Mouse (Mus musculus) neural tube, embryonic 13.5 days (tissue): ENCODE measurements at regions not wholly inside any gene's neighbourhood (a gene's known extent, or its start where the extent isn't known, plus 50 kb on each side); places are given as distances from the start of the nearest gene placed in this dataset.

Source experiments
- ATAC-seq: fragments of 200-750 bp; cut with Nextera tagmentation; 2 replicates; pipeline ENCODE4 v1.8.0; 2017; ENCODE audit warnings: low read depth, mild to moderate bottlenecking, moderate TSS enrichment, moderate library complexity
- H3K27ac ChIP-seq: fragments of 300-500 bp; sonication (generic); replicated peaks from 2 replicates; pipeline ENCODE4 v1.5.1; 2015; ENCODE audit warnings: moderate library complexity, mild to moderate bottlenecking, inconsistent platforms
- H3K27me3 ChIP-seq: fragments of 300-500 bp; sonication (generic); 2 replicates; pipeline ENCODE4 v1.6.1; 2015; ENCODE audit warnings: mild to moderate bottlenecking, inconsistent platforms
- H3K36me3 ChIP-seq: fragments of 300-500 bp; sonication (generic); 2 replicates; pipeline ENCODE4 v1.6.1; 2015; ENCODE audit warnings: mild to moderate bottlenecking, inconsistent platforms
- H3K4me1 ChIP-seq: fragments of 300-500 bp; sonication (generic); replicated peaks from 2 replicates; pipeline ENCODE4 v1.6.1; 2015; ENCODE audit warnings: inconsistent platforms
- H3K4me2 ChIP-seq: fragments of 300-500 bp; sonication (generic); 2 replicates; pipeline ENCODE4 v1.6.1; 2015; ENCODE audit warnings: inconsistent platforms, mild to moderate bottlenecking, moderate library complexity
- H3K4me3 ChIP-seq: fragments of 300-500 bp; sonication (generic); 2 replicates; pipeline ENCODE4 v1.5.1; 2015; ENCODE audit warnings: mild to moderate bottlenecking, inconsistent platforms
- H3K9ac ChIP-seq: fragments of 300-500 bp; sonication (generic); 2 replicates; pipeline ENCODE4 v1.6.1; 2015; ENCODE audit warnings: moderate library complexity, mild to moderate bottlenecking, inconsistent platforms
- H3K9me3 ChIP-seq: fragments of 300-500 bp; sonication (generic); 2 replicates; pipeline ENCODE4 v1.6.1; 2016; ENCODE audit warnings: inconsistent platforms
- WGBS: fragments of 180-500 bp; shearing (Covaris S2); methylation state at CpG from one replicate; pipeline ENCODE4 v1.1.7; 2015; 5-methylcytosine and 5-hydroxymethylcytosine counted together

- Histone ChIP-seq H3K27ac (no peak overlapping the region), H3K9me3 (no peaks in the 10 kb centered on the region), H3K9ac (no peak overlapping the region), H3K27me3 (no peaks in the 10 kb centered on the region), H3K4me3 (no peak overlapping the region), H3K4me1 (no peaks in the 10 kb centered on the region), H3K4me2 (no peak overlapping the region), H3K36me3 (no peaks in the 10 kb centered on the region)
- WGBS: 88% methylated on average over 1 of the region's 1 CpGs
- no peak for ATAC-seq
Observed at GRCm38 (mm10) chr4:67899109-67899508, 1055.1 kb downstream of the Brinp1 start.

- WGBS: 89% methylated on average over 1 of the region's 1 CpGs
- ATAC-seq: no peak
- H3K27me3 ChIP-seq: no peaks in the 10 kb centered on the region
- H3K4me3 ChIP-seq: no peak overlapping the region
- H3K9me3 ChIP-seq: no peaks in the 10 kb centered on the region
- no peak overlapping the region for H3K9ac ChIP-seq
- no peak overlapping the region for H3K4me2 ChIP-seq
- no peaks in the 10 kb centered on the region for H3K36me3 ChIP-seq
- no peak overlapping the region for H3K27ac ChIP-seq
- no peaks in the 10 kb centered on the region for H3K4me1 ChIP-seq
Observed at GRCm38 (mm10) chr4:67891946-67892575, 1062.1 kb downstream of the Brinp1 start.

GRCm38 (mm10) chr4:67887954-67888353 lies 1060.6 kb downstream of the Tlr4 start:
- no peaks in the 10 kb centered on the region for H3K9me3 ChIP-seq
- no peak overlapping the region for H3K4me3 ChIP-seq
- no peaks in the 10 kb centered on the region for H3K36me3 ChIP-seq
- no peaks in the 10 kb centered on the region for H3K27me3 ChIP-seq
- H3K4me2 ChIP-seq: no peak overlapping the region
- H3K27ac ChIP-seq: no peak overlapping the region
- H3K4me1 ChIP-seq: no peaks in the 10 kb centered on the region
- no peak overlapping the region for H3K9ac ChIP-seq
- ATAC-seq: no peak

- Histone ChIP-seq H3K36me3 (no peaks in the 10 kb centered on the region), H3K9ac (no peak overlapping the region), H3K27ac (no peak overlapping the region), H3K4me1 (no peaks in the 10 kb centered on the region), H3K4me3 (no peak overlapping the region), H3K4me2 (no peak overlapping the region), H3K9me3 (no peaks in the 10 kb centered on the region), H3K27me3 (no peaks in the 10 kb centered on the region)
- ATAC-seq: no peak
Observed at GRCm38 (mm10) chr4:67885204-67885603, 1057.8 kb downstream of the Tlr4 start.

GRCm38 (mm10) chr4:67862218-67862617 lies 1034.8 kb downstream of the Tlr4 start:
- Histone ChIP-seq H3K4me2 (no peak overlapping the region), H3K27me3 (no peaks in the 10 kb centered on the region), H3K4me3 (no peak overlapping the region), H3K4me1 (no peaks in the 10 kb centered on the region), H3K9me3 (no peaks in the 10 kb centered on the region), H3K36me3 (no peaks in the 10 kb centered on the region), H3K27ac (no peak overlapping the region), H3K9ac (no peak overlapping the region)
- ATAC-seq: peak; percentile 40; the same call in 1 of the 2 replicates
- WGBS: 54% methylated on average over 2 of the region's 2 CpGs

GRCm38 (mm10) chr4:67861801-67862200 lies 1034.4 kb downstream of the Tlr4 start:
- no peak overlapping the region for H3K27ac ChIP-seq
- H3K4me1 ChIP-seq: no peaks in the 10 kb centered on the region
- no peaks in the 10 kb centered on the region for H3K9me3 ChIP-seq
- no peak overlapping the region for H3K4me2 ChIP-seq
- no peak for ATAC-seq
- H3K27me3 ChIP-seq: no peaks in the 10 kb centered on the region
- H3K4me3 ChIP-seq: no peak overlapping the region
- no peak overlapping the region for H3K9ac ChIP-seq
- 76% methylated on average over 1 of the region's 1 CpGs for WGBS
- H3K36me3 ChIP-seq: no peaks in the 10 kb centered on the region

GRCm38 (mm10) chr4:67853001-67853400 lies 1025.6 kb downstream of the Tlr4 start:
- ATAC-seq: no peak
- H3K9ac ChIP-seq: no peak overlapping the region
- 88% methylated on average over 4 of the region's 4 CpGs for WGBS

GRCm38 (mm10) chr4:67833397-67833796 lies 1006.0 kb downstream of the Tlr4 start:
- Histone ChIP-seq H3K27me3 (no peaks in the 10 kb centered on the region), H3K4me3 (no peak overlapping the region), H3K4me1 (no peaks in the 10 kb centered on the region), H3K4me2 (no peak overlapping the region), H3K9ac (no peak overlapping the region), H3K9me3 (no peaks in the 10 kb centered on the region), H3K27ac (no peak overlapping the region), H3K36me3 (no peaks in the 10 kb centered on the region)
- 82% methylated on average over 4 of the region's 4 CpGs for WGBS
- ATAC-seq: no peak

More at GRCm38 (mm10) chr4:67853001-67853400, 1025.6 kb downstream of the Tlr4 start:
- Histone ChIP-seq H3K4me3 (no peak overlapping the region), H3K27me3 (no peaks in the 10 kb centered on the region), H3K36me3 (no peaks in the 10 kb centered on the region), H3K9me3 (no peaks in the 10 kb centered on the region), H3K27ac (no peak overlapping the region), H3K4me1 (no peaks in the 10 kb centered on the region), H3K4me2 (no peak overlapping the region)

GRCm38 (mm10) chr4:67825484-67825883 lies 998.1 kb downstream of the Tlr4 start:
- 48% methylated on average over 1 of the region's 1 CpGs for WGBS
- Histone ChIP-seq H3K9ac (no peak overlapping the region), H3K4me3 (no peak overlapping the region), H3K27me3 (no peaks in the 10 kb centered on the region), H3K4me2 (no peak overlapping the region), H3K36me3 (no peaks in the 10 kb centered on the region), H3K9me3 (no peaks in the 10 kb centered on the region), H3K27ac (no peak overlapping the region), H3K4me1 (no peaks in the 10 kb centered on the region)
- ATAC-seq: no peak

- Histone ChIP-seq H3K4me3 (no peak overlapping the region), H3K36me3 (no peaks in the 10 kb centered on the region), H3K9me3 (no peaks in the 10 kb centered on the region), H3K4me1 (no peaks in the 10 kb centered on the region), H3K27me3 (no peaks in the 10 kb centered on the region), H3K4me2 (no peak overlapping the region), H3K27ac (no peak overlapping the region), H3K9ac (no peak overlapping the region)
- WGBS: 42% methylated on average over 1 of the region's 1 CpGs
- ATAC-seq: no peak
Observed at GRCm38 (mm10) chr4:67796050-67796449, 968.7 kb downstream of the Tlr4 start.
